Mouse (Mus musculus): ENCODE measurements around the gene Gnb1.

Gnb1 gene

GRCm38 (mm10) chr4:155578336-155579125, 87.4 kb downstream of the Gnb1 start:
- DNase-seq (ENCODE audit: low spot score): peak; percentile 28

GRCm38 (mm10) chr4:155580420-155580819, 89.3 kb downstream of the Gnb1 start:
- peak; percentile 48 for DNase-seq (ENCODE audit: low spot score)

DNA sequence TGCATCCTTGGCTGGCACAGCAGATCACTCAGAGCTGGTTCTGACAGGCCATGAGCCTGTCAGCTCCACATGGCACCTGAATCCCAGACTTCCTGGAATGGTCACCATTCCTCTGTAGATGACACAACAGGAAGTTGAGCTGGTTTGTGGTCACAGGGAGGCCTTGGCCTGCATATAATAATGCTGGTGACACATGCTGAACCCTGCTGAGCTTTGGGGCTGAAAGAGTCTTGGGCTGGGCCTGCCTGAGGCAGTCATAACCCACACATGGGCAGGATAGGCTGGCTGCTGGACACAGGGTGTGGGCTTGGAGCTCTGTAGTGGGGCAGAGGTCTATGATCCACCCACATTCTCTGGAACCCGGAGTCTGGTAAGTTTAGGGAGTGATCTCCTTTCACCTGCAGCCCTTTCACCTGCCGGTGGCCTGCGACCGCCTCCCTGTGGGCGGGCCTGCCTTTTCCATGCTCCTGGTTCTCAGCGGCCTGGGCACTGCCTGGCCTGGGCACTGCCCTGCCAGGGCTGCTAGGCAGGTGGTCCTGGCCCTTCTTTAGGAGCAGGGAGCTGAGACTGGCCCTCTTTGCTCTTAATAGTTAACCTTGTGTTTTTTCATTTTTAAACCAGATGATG, 91.2 kb downstream of the Gnb1 start:
- peak; percentile 41 for DNase-seq (ENCODE audit: low spot score)

- DNase-seq (ENCODE audit: low spot score): no peak
Observed at GRCm38 (mm10) chr4:155589356-155589755, 98.2 kb downstream of the Gnb1 start.

GRCm38 (mm10) chr4:155591012-155591719, 100.0 kb downstream of the Gnb1 start:
- no peak for DNase-seq (ENCODE audit: low spot score)

DNA sequence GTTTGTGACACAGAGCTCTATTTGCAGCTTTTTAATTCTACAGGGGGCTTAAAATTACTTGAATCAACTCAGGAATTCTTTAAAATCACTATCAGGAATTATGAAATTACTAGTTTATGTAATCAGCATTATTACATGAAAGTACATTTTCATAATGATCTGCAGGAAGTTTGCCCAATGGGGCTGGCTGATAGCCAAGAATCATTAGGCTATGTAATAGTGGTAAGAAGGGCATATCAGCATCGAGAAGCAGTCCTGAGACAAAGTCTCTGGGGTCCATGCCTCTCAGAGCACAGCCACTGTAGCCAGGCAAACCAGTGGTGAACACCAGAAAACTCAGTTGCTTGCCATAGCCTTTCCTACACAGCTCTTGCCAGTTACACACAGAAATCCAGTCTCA, 102.6 kb downstream of the Gnb1 start:
- DNase-seq (ENCODE audit: low spot score): no peak

GRCm38 (mm10) chr4:155595777-155596176, 104.6 kb downstream of the Gnb1 start:
- DNase-seq (ENCODE audit: low spot score): no peak

GRCm38 (mm10) chr4:155596606-155597005, 105.4 kb downstream of the Gnb1 start:
- DNase-seq (ENCODE audit: low spot score): no peak

DNA sequence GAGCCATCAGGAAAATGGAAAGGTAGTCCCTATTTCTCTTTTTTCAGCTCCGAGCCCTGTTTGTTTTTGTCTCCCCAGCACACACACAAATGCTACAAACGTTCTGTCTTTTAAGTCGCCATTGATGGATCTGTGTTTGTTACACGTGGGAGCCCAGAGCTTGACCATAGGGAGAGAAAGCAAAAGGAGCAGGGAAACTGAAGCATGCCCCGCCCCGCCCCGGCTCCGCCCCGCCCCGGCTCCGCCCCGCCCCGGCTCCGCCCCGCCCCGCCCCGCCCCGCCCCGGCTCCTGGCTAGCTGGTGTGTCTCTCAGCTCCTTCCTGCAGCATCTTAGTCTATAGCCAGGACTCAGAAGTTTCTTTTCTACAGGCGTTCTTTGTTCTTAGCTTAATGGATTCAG, 107.4 kb downstream of the Gnb1 start:
- no peak for DNase-seq (ENCODE audit: low spot score)

GRCm38 (mm10) chr4:155599901-155600825, 109.0 kb downstream of the Gnb1 start:
- DNase-seq (ENCODE audit: low spot score): no peak

DNA sequence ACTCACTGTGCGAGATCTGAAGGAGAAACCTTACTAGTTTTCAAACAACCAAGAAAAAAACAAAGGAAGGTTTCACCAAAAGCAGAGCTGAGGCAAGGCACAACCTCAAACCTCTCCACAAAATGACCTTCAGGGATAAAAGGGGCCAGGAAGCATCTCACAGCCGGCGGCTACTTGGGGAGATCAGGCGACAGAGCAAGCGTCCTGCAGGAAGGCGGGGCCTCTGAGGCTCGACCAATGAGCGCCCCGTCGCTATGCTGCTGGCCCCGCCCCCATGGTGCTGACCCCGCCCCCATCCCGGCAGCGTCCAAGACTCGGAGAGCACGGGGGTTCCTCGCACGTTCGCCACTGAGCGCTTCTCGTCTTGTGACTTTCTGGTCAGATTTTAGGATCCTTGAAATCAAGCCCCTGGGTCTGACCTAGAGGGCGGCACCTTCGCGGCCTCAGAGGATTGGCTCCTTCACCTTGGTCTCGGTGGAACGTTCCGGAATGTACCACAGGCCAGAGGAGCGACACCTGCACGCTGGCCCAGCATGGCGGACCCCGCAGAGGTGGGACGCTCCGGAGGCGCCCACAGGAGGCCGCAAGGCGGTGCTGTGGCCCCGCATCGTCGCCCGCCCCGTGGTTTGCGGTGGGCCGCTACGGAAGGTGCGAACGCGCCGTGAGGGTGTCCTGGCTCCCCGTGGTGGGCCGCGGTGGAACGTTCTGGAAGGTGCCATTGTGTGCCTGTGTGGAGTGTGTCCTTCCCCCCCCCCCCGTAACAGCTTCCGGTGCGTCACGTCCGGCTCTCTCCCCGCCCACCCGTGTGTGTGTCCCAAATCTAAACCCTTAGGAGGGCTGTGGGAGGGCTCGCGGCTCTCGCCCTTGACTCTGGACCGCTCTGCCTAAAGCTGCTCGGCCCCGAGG, 110.2 kb downstream of the Gnb1 start, which contains the start of gene Slc35e2:
TSS of gene Slc35e2 (plus strand) at position 326 of the 906 bp plus-strand sequence.
- DNase-seq (ENCODE audit: low spot score): peak; percentile 86

DNA sequence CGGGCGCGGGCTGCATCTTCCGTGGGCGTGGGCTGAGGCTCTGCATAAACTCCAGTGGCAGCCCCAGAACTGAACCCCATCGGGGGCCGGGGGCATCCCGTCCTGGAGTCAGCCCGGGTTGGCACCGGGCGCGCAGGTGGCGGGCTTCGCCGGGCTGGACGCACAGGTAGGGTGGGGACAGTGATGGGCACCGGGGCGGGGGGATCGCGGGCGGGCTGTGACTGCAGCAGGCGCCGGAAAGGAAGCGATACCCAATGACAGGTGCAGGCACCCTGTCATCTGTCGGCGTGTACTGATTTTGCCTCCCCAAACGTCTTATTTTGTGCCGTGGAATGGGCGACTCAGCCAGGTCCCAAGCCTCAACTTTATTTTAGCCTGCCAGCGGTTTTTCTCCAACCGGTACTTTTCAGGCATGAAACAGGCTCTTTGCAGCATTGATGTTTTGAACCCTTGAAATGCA, 110.9 kb downstream of the Gnb1 start:
- no peak for DNase-seq (ENCODE audit: low spot score)

GRCm38 (mm10) chr4:155602753-155603152, 111.6 kb downstream of the Gnb1 start:
- DNase-seq (ENCODE audit: low spot score): no peak

GRCm38 (mm10) chr4:155603801-155604200, 112.6 kb downstream of the Gnb1 start:
- no peak for DNase-seq (ENCODE audit: low spot score)

DNA sequence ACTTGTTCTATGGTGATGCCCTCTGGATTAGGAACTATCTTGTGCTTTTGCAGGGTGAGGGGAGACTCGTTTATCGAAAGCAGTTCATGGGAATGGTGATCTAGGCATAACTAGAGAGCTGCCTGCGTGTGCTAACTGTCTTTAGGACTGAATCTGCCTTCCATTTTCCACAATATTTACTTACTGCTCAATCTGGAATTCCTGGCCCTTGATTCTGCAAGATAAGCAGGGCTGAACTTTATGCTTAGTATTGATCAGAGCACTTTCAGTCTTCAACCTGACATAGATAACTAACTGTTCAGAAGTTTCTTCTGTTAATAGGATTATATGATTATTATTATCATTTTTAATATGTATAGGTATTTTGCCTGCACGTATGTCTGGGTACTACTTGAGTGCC, 114.0 kb downstream of the Gnb1 start:
- no peak for DNase-seq (ENCODE audit: low spot score)

DNA sequence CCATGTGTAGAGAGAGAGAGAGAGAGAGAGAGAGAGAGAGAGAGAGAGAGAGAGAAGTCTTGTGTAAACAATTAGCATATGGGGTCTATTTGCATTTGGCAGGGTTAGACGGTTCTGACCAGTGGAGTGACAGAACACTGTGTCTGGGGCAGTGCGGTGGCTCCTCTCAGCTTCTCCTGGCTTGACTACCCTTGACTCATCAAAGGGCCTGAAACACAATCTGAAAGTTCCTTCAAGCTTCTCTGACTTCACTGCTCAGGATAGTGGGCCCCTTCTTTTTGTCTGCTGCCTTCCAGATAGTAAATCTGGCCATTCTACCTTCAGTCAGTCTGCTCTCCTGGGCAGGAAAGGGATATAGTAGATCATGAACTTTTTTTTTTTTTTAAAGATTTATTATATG, 115.7 kb downstream of the Gnb1 start:
- no peak for DNase-seq (ENCODE audit: low spot score)
